Mouse (Mus musculus) liver, embryonic 18 days (tissue): ENCODE results near the gene Pold3. TPM values are rescaled to one million over a fixed set of nuclear protein-coding genes. Genes with fewer than 3 reads are reported as not detected.

Source experiments
- polyA plus RNA-seq: library from polyadenylated mRNA; depleted of rRNA; stranded (reverse); fragments of >200 nt; gene quantifications from 2 replicates; pipeline ENCODE4 v1.2.3, GENCODE M21; 2012; rRNA removed

Pold3 gene
- 14.6 and 15.6 TPM in 2 replicates for polyA plus RNA-seq

GRCm38 (mm10) chr7:100121376-100121789, at the start of gene Pold3:
Pold3 (minus strand) TSS chr7:100121565.

GRCm38 (mm10) chr7:100159105-100159841, 37.9 kb upstream of the Pold3 start, which contains the start of gene Lipt2:
Lipt2 (plus strand) TSS chr7:100159277.

Other genes with a start within 250 kb of the Pold3 start
- 4.4 and 6.1 TPM in 2 replicates for gene Rnf169, start 141.1 kb downstream of the Pold3 start, polyA plus RNA-seq
- gene Chrdl2, start 115.4 kb downstream of the Pold3 start, polyA plus RNA-seq = not detected in 2 replicates
- gene Lipt2, start 37.7 kb upstream of the Pold3 start, polyA plus RNA-seq = 3.6 TPM in 2 replicates
- 1.1 and 1.3 TPM in 2 replicates for gene Kcne3, start 54.9 kb upstream of the Pold3 start, polyA plus RNA-seq
- gene Pgm2l1, start 105.8 kb upstream of the Pold3 start, polyA plus RNA-seq = 1.4 and 1.8 TPM in 2 replicates
- gene P4ha3, start 164.0 kb upstream of the Pold3 start, polyA plus RNA-seq = 1.2 and 1.3 TPM in 2 replicates